Mouse (Mus musculus) lung, adult 2 months (tissue): Measurements from ENCODE around the gene Gphn. TPM values are rescaled to one million over a fixed set of nuclear protein-coding genes. Genes with fewer than 3 reads are reported as not detected.

Experiments
- DNase-seq: peaks from one replicate; pipeline ENCODE4 v3.0.0; 2022
- H3K4me1 ChIP-seq: fragments of 200-500 bp; 2 replicates; pipeline ENCODE4 v1.6.1; 2011; ENCODE audit warnings: low read length; ENCODE audit not compliant: control insufficient read depth, insufficient read depth
- H3K4me3 ChIP-seq: fragments of 200-500 bp; replicated peaks from 2 replicates; pipeline ENCODE3; 2011; ENCODE audit warnings: low read depth, mild to moderate bottlenecking, control low read depth, low read length; ENCODE audit errors: extremely low read depth
- CTCF ChIP-seq: fragments of 200-500 bp; IDR thresholded peaks from 2 replicates; pipeline ENCODE4 v1.5.1; 2011; ENCODE audit warnings: mild to moderate bottlenecking, low read length, control low read depth; ENCODE audit not compliant: insufficient read depth
- POLR2A ChIP-seq: fragments of 200-500 bp; IDR thresholded peaks from 2 replicates; pipeline ENCODE4 v1.6.1; 2011; ENCODE audit warnings: low read depth, mild to moderate bottlenecking, control low read depth, low read length, borderline replicate concordance; ENCODE audit errors: extremely low read depth
- WGBS: fragments of 180-500 bp; shearing (Covaris S2); methylation state at CpG from one replicate; pipeline ENCODE4 v1.1.7; 2018; 5-methylcytosine and 5-hydroxymethylcytosine counted together
- polyA plus RNA-seq: library from polyadenylated mRNA; depleted of rRNA; stranded (reverse); fragments of >200 nt; gene quantifications from 2 replicates; pipeline ENCODE4 v1.2.3, GENCODE M21; 2012

The Gphn gene
- polyA plus RNA-seq, 1 experiment, result 12.7 TPM

DNA sequence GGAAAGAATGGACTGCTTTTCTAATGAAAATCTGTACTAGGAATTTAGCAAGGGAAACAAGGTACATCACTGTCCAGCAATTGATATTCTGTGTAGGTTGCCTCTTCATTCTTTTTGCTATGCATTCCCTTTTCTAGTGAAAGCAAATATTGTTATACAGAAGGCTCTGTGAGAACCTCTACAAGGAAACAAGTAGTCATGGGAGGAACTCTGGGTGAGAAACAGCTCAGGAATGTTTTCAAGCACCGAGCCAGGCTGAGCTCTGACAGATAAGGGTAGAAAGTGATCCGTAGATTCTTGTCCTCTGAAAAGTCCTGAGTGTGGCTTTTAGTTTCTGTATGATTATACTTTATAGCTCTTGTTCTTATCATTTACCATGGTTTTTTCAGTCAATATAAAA, 413.9 kb downstream of the Gphn start:
- TF ChIP-seq CTCF (no peak), POLR2A (no peak)
- Histone ChIP-seq H3K4me3 (no peak overlapping the region), H3K4me1 (peaks cover 3% of the 10 kb centered on the region; the same call in 1 of the 2 replicates)
- WGBS, result 31% methylated on average over 2 of the region's 2 CpGs
- DNase-seq, result no peak

DNA sequence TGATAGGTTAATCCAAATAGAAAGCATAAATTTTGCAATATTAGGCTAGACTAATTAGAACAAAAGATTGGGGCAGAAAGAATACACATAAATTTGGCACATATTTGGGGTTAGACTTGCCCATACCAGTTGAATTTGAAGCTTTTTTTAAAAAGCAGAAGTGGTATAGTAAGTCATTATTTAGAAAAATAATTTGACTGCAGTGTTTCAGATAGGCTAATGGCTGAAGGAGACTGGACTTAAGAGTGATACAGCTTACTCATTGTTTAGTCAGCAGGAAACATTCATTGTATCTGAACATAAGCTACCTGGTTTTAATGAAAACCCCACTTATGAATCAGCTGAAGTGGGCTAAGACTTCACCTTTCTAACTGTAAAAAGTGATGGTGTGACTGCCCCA, 415.0 kb downstream of the Gphn start:
- no peak for DNase-seq
- no peak overlapping the region for H3K4me3 ChIP-seq
- no peak for TF ChIP-seq CTCF
- TF ChIP-seq POLR2A, result no peak

GRCm38 (mm10) chr12:78643691-78644090, 417.5 kb downstream of the Gphn start:
- Histone ChIP-seq H3K4me3 (no peak overlapping the region), H3K4me1 (peaks cover 3% of the 10 kb centered on the region; the same call in 1 of the 2 replicates)
- TF ChIP-seq CTCF (no peak), POLR2A (no peak)
- 85% methylated on average over 2 of the region's 2 CpGs for WGBS
- DNase-seq, result no peak

More for the DNA sequence above, 415.0 kb downstream of the Gphn start:
- H3K4me1 ChIP-seq, result peaks cover 3% of the 10 kb centered on the region; the same call in 1 of the 2 replicates

GRCm38 (mm10) chr12:78645282-78645681, 419.1 kb downstream of the Gphn start:
- WGBS, result 72% methylated on average over 1 of the region's 1 CpGs
- H3K4me1 ChIP-seq, result no peaks in the 10 kb centered on the region
- no peak for DNase-seq
- H3K4me3 ChIP-seq, result no peak overlapping the region
- TF ChIP-seq POLR2A, result no peak
- no peak for TF ChIP-seq CTCF

GRCm38 (mm10) chr12:78659718-78660304, 433.6 kb downstream of the Gphn start:
- Histone ChIP-seq H3K4me1 (no peaks in the 10 kb centered on the region), H3K4me3 (no peak overlapping the region)
- DNase-seq, result no peak
- WGBS, result 45% methylated on average over 2 of the region's 2 CpGs
- no peak for TF ChIP-seq CTCF
- no peak for TF ChIP-seq POLR2A

GRCm38 (mm10) chr12:78678101-78678806, 452.1 kb downstream of the Gphn start:
- no peak for DNase-seq
- H3K4me3 ChIP-seq, result no peak overlapping the region
- no peaks in the 10 kb centered on the region; the same call in 1 of the 2 replicates for H3K4me1 ChIP-seq
- TF ChIP-seq CTCF (no peak), POLR2A (no peak)
- WGBS, result 85% methylated on average over 5 of the region's 5 CpGs

DNA sequence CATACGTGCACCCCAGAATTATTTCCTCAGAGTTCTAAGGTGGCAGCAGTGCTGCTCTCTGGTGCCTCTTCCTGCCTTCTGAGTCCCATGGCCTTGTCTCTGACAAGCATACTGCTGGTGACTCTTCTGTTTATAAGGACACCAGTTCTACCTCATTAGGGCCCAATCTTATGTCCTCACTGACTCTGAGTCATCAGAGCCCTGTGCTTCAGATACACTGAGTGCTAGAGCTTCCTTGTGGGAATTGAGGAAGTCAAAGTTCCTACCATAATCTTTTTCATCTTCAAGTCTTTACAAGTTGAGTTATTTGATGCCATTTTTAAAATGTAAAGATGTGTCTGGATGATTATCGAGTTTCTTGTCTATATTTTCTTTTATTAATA, 452.6 kb downstream of the Gphn start:
- Histone ChIP-seq H3K4me1 (no peaks in the 10 kb centered on the region; the same call in 1 of the 2 replicates), H3K4me3 (no peak overlapping the region)
- 88% methylated on average over 2 of the region's 2 CpGs for WGBS
- DNase-seq, result no peak
- TF ChIP-seq CTCF, result no peak
- TF ChIP-seq POLR2A, result no peak

GRCm38 (mm10) chr12:78681048-78681447, 454.9 kb downstream of the Gphn start:
- 78% methylated on average over 2 of the region's 2 CpGs for WGBS
- TF ChIP-seq POLR2A (no peak), CTCF (no peak)
- Histone ChIP-seq H3K4me1 (peaks cover 4% of the 10 kb centered on the region), H3K4me3 (no peak overlapping the region)
- no peak for DNase-seq

DNA sequence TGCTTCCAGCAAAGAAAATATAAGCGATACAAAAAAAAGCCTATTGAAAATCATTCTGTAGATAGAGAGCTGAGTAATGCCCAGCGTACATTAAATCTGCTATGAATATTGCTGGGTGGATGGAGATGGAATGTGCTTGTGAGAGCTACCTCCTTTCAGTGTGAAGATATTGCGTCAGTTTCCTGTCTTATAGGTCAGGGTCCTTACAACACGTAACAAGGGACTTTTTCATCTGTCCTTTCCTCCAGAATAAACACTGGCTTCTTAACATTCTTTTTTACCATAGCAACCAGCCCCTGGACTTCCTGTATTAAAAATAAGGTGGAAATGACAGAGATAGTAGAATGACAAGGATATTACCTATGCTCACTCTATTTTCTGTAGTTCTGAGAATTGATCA, 456.1 kb downstream of the Gphn start:
- no peak overlapping the region for H3K4me3 ChIP-seq
- 53% methylated on average over 4 of the region's 4 CpGs for WGBS

GRCm38 (mm10) chr12:78685669-78686215, 459.6 kb downstream of the Gphn start:
- TF ChIP-seq CTCF (no peak), POLR2A (no peak)
- WGBS, result 33% methylated on average over 1 of the region's 1 CpGs
- DNase-seq, result no peak
- Histone ChIP-seq H3K4me1 (peaks cover 6% of the 10 kb centered on the region), H3K4me3 (no peak overlapping the region)

More for the DNA sequence above, 456.1 kb downstream of the Gphn start:
- TF ChIP-seq POLR2A (no peak), CTCF (no peak)
- no peak for DNase-seq
- H3K4me1 ChIP-seq, result peaks cover 5% of the 10 kb centered on the region
